In genomic region chr9:122666978-122667645, GRCm38 (mm10) we compare ENCODE assay signal across 19 mouse cellular contexts.
A peak's percentile ranks its signal among the peaks of the same experiment; 100 is the strongest.
DNase-seq lines count a peak whose midpoint lies in the region; ATAC-seq and TF ChIP-seq lines count a peak whose summit lies in the region.
"Had no signal": no experiment of that assay in that cellular context is flagged by ENCODE, and none has a peak within 500 bp of the region (broad histone marks: within the 10 kb centered on the region; RNA-seq: fewer than 3 reads in every experiment).

No protein-coding gene starts in this region.

- H3K36me3 ChIP-seq in forebrain, embryonic 10.5 days (replicated peaks): no peaks in the 10 kb centered on the region
- H3K36me3 ChIP-seq in forebrain, embryonic 16.5 days (ENCODE audit: control insufficient read depth, insufficient read depth): no peaks in the 10 kb centered on the region
- no peaks in the 10 kb centered on the region for H3K36me3 ChIP-seq in hindbrain, embryonic 15.5 days
- H3K36me3 ChIP-seq in midbrain, embryonic 16.5 days (ENCODE audit: control insufficient read depth, insufficient read depth, low read length): no peaks in the 10 kb centered on the region
- H3K36me3 ChIP-seq: embryonic facial prominence, embryonic 12.5 days had no signal

- peak overlapping the region; percentile 51; the same call in 1 of the 2 replicates for H3K27ac ChIP-seq in forebrain, embryonic 10.5 days
- no peak overlapping the region for H3K27ac ChIP-seq in forebrain, embryonic 16.5 days (ENCODE audit: low read length)
- peak overlapping the region; percentile 31; the same call in 1 of the 2 replicates for H3K27ac ChIP-seq in hindbrain, embryonic 15.5 days (replicated peaks)
- H3K27ac ChIP-seq in midbrain, embryonic 16.5 days (ENCODE audit: low read length): peak overlapping the region; percentile 69
- no peak overlapping the region for H3K27ac ChIP-seq in gastrocnemius, adult 2 months
- H3K27ac ChIP-seq: embryonic facial prominence, embryonic 12.5 days; macrophage had no signal

- no peaks in the 10 kb centered on the region for H3K27me3 ChIP-seq in forebrain, embryonic 10.5 days (ENCODE audit: poor library complexity, severe bottlenecking)
- no peaks in the 10 kb centered on the region for H3K27me3 ChIP-seq in forebrain, embryonic 16.5 days (replicated peaks; ENCODE audit: control insufficient read depth, insufficient read depth, low read length)
- no peaks in the 10 kb centered on the region for H3K27me3 ChIP-seq in hindbrain, embryonic 15.5 days
- H3K27me3 ChIP-seq in midbrain, embryonic 16.5 days (ENCODE audit: control insufficient read depth, insufficient read depth, low read depth, low read length): no peaks in the 10 kb centered on the region
- H3K27me3 ChIP-seq: embryonic facial prominence, embryonic 12.5 days had no signal

- intact Hi-C loops in gastrocnemius, adult 2 months (cut with DNase I): no loop called here

- H3K4me3 ChIP-seq in forebrain, embryonic 10.5 days: no peak overlapping the region
- no peak overlapping the region for H3K4me3 ChIP-seq in forebrain, embryonic 16.5 days (replicated peaks; ENCODE audit: low read length)
- no peak overlapping the region for H3K4me3 ChIP-seq in hindbrain, embryonic 15.5 days
- no peak overlapping the region for H3K4me3 ChIP-seq in midbrain, embryonic 16.5 days (ENCODE audit: low read depth, low read length)
- no peak overlapping the region for H3K4me3 ChIP-seq in gastrocnemius, adult 2 months
- H3K4me3 ChIP-seq: embryonic facial prominence, embryonic 12.5 days had no signal

- ATAC-seq in forebrain, embryonic 16.5 days: no peak
- peak; percentile 59; the same call in 1 of the 2 replicates for ATAC-seq in hindbrain, embryonic 15.5 days (ENCODE audit: low FRiP score, low read depth)
- peak; percentile 73 for ATAC-seq in midbrain, embryonic 16.5 days
- ATAC-seq: intestine, embryonic 16.5 days had no signal

- no peak for TF ChIP-seq CTCF in gastrocnemius, adult 2 months (IDR thresholded peaks at IDR 0.05)

- no peak overlapping the region for H3K4me2 ChIP-seq in forebrain, embryonic 16.5 days (ENCODE audit: low read length)
- no peak overlapping the region for H3K4me2 ChIP-seq in hindbrain, embryonic 15.5 days
- H3K4me2 ChIP-seq in midbrain, embryonic 16.5 days (ENCODE audit: low read length): no peak overlapping the region
- H3K4me2 ChIP-seq: embryonic facial prominence, embryonic 12.5 days; liver, embryonic 11.5 days; lung, embryonic 14.5 days had no signal

- WGBS in forebrain, embryonic 10.5 days: 23% methylated on average over 4 of the region's 5 CpGs
- WGBS in forebrain, embryonic 16.5 days: 7% methylated on average over 3 of the region's 5 CpGs
- WGBS in hindbrain, embryonic 15.5 days: 23% methylated on average over 4 of the region's 5 CpGs
- WGBS in midbrain, embryonic 16.5 days: 6% methylated on average over 3 of the region's 5 CpGs

- DNase-seq in forebrain, embryonic 10.5 days (ENCODE audit: extremely low spot score, low spot score): peak; percentile 26
- peak; percentile 35 for DNase-seq in embryo, embryonic 11 days
- no peak for DNase-seq in layer of hippocampus, postnatal 25 days (ENCODE audit: extremely low spot score in 1 of 2, low spot score in 1 of 2)
- no peak for DNase-seq in B cell, adult 2 months
- no peak for DNase-seq in gastrocnemius, adult 2 months
- DNase-seq: adrenal gland, postnatal 36 days; cerebellum, adult 9-11 months; heart, postnatal 14 days; kidney, postnatal 14 days; layer of hippocampus, adult 9-11 months; lung, embryonic 14.5 days; right cerebral cortex, postnatal 25 days had no signal

- peaks cover 25% of the 10 kb centered on the region for H3K4me1 ChIP-seq in forebrain, embryonic 10.5 days
- no peaks in the 10 kb centered on the region for H3K4me1 ChIP-seq in forebrain, embryonic 16.5 days (replicated peaks; ENCODE audit: control insufficient read depth, insufficient read depth, low read length)
- peaks cover 7% of the 10 kb centered on the region for H3K4me1 ChIP-seq in hindbrain, embryonic 15.5 days (replicated peaks)
- peaks cover 8% of the 10 kb centered on the region for H3K4me1 ChIP-seq in midbrain, embryonic 16.5 days (ENCODE audit: control insufficient read depth, insufficient read depth, low read length)
- H3K4me1 ChIP-seq: embryonic facial prominence, embryonic 12.5 days had no signal

- no peak overlapping the region for H3K9ac ChIP-seq in forebrain, embryonic 16.5 days (replicated peaks; ENCODE audit: low read depth, low read length)
- no peak overlapping the region for H3K9ac ChIP-seq in hindbrain, embryonic 15.5 days
- peak overlapping the region; percentile 41; the same call in 1 of the 2 replicates for H3K9ac ChIP-seq in midbrain, embryonic 16.5 days (ENCODE audit: low read depth, low read length)
- H3K9ac ChIP-seq: embryonic facial prominence, embryonic 12.5 days; lung, embryonic 14.5 days had no signal

- no peaks in the 10 kb centered on the region for H3K9me3 ChIP-seq in forebrain, embryonic 10.5 days
- no peaks in the 10 kb centered on the region for H3K9me3 ChIP-seq in forebrain, embryonic 16.5 days (ENCODE audit: control insufficient read depth, low read length)
- no peaks in the 10 kb centered on the region for H3K9me3 ChIP-seq in hindbrain, embryonic 15.5 days
- no peaks in the 10 kb centered on the region for H3K9me3 ChIP-seq in midbrain, embryonic 16.5 days (replicated peaks; ENCODE audit: control insufficient read depth, low read length, poor library complexity, severe bottlenecking)
- H3K9me3 ChIP-seq: embryonic facial prominence, embryonic 12.5 days had no signal

Comparison
In these comparisons a context has a peak if more than half of its experiments do, and no peak if none do; other contexts are left out.
1. H3K27ac ChIP-seq: peak in forebrain, embryonic 10.5 days (single experiment), hindbrain, embryonic 15.5 days (single experiment) and midbrain, embryonic 16.5 days (single experiment); none in forebrain, embryonic 16.5 days (single experiment) and gastrocnemius, adult 2 months (single experiment).
2. DNase-seq: peak in forebrain, embryonic 10.5 days (single experiment) and embryo, embryonic 11 days (single experiment); none in layer of hippocampus, postnatal 25 days (0 of 2), B cell, adult 2 months (0 of 2) and gastrocnemius, adult 2 months (single experiment).